Mouse (Mus musculus) small intestine, adult 2 months (tissue): ENCODE measurements around the gene Pex19.

ENCODE experiments used
- CTCF ChIP-seq: fragments of 200-500 bp; IDR thresholded peaks from 2 replicates; pipeline ENCODE4 v1.5.1; 2012; ENCODE audit warnings: low read depth, mild to moderate bottlenecking, control low read depth, inconsistent platforms, low read length, moderate library complexity, mixed read lengths; ENCODE audit not compliant: insufficient replicate concordance, insufficient read length; ENCODE audit errors: extremely low read depth
- POLR2A ChIP-seq: fragments of 200-500 bp; IDR thresholded peaks from 2 replicates; pipeline ENCODE4 v1.6.1; 2012; ENCODE audit warnings: low read depth, mild to moderate bottlenecking, control low read depth, inconsistent platforms, low read length, moderate library complexity

GRCm38 (mm10) chr1:172181777-172182176, 55.2 kb downstream of the Pex19 start:
- TF ChIP-seq CTCF (no peak), POLR2A (no peak)
